Mouse (Mus musculus) lung, postnatal 0 days (tissue): ENCODE results near the gene Tpr.

Source experiments
- CTCF ChIP-seq: IDR thresholded peaks from 2 replicates; pipeline ENCODE4 v1.5.1; 2016; ENCODE audit warnings: antibody characterized with exemption, mild to moderate bottlenecking
- EP300 ChIP-seq: IDR thresholded peaks from 2 replicates; pipeline ENCODE4 v1.6.1; 2016; ENCODE audit warnings: antibody characterized with exemption, mild to moderate bottlenecking, control low read depth

DNA sequence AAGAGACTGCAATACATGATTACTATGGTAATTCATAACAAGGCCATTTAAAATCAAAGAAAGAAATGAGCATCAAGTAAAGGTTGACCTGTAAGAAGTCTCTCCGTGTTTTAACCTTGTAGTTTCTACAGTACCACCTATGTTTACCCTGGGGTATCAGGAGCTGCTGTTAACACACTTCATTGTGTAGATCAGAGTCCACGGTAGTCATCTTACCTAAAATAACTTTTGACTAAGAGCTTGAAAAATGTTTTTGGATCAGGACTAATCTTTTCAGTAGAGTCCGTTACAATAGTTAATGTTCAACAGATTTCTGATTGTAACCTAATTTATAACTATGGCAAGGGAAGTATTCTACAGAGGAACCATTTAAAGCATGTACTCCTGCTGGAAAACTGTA lies 11.9 kb downstream of the Tpr start:
- TF ChIP-seq EP300: no peak
- TF ChIP-seq CTCF: no peak
